Mouse (Mus musculus): ENCODE measurements at regions not wholly inside any gene's neighbourhood (a gene's known extent, or its start where the extent isn't known, plus 50 kb on each side); places are given as distances from the start of the nearest gene placed in this dataset.

DNA sequence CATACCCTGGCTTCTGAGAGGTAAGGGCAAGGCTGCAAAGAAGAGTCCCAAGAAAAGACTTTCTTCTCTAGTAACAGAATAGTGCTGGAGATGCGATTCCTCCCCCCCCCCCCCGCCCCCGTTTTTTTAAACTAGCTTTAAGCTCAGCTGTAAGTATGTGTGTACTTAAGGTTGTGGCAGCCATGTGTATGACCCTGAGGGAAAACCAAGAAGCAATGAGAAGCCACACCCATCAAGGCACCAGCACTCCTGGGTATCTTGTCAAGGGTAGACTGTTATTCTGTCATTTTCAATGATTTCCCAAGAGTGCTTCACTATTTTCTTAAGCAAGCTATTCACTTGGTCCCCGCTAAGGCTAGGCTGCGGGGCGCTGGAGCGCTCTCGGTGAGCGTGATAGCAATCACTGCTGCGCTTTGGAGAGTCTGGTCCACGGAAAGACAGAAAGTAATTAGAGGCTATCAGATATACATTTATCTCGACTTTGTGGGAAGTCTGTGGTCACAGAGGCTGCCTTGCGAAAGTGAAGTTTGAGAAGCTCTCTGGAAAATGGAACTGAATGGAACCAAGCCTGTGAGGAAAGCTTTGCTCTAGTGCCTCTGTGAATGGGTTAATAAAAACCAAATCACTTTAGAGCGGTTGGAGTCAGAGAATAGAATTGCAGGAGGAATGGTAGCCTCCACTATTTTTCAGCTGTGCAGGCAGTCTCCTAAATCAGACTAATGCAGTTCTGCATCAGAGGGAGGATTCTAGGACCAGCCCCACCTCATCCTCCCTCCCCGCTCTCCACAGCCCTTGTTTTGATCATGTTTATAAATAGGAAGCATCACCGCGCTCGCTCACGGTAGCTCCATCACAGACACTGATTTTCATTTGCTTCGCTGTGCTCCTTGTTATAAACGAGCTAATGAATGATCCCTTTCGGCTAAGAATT lies 114.8 kb upstream of the Bmp2 start:
- DNase-seq (ENCODE audit: low spot score), result no peak

DNA sequence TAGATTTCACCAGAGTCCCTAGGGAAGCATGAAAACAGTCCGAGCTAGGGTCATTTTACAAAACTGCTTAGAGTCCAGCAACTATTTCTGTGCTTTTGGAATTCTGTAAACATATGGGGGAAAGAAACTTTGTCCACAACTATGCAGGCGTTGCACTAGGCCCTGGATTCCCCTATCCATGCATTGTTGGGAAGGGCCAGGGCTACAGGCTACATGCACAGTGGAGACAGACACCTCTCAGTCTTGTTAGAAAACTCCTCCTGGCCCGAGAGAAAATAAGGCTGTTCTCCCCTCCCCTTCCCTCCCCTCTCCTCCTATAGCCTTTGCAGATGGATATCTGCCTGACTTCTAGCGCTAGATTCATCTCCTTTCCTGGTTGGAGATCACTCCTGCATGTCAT lies 113.9 kb upstream of the Bmp2 start:
- DNase-seq (ENCODE audit: low spot score), result no peak

DNA sequence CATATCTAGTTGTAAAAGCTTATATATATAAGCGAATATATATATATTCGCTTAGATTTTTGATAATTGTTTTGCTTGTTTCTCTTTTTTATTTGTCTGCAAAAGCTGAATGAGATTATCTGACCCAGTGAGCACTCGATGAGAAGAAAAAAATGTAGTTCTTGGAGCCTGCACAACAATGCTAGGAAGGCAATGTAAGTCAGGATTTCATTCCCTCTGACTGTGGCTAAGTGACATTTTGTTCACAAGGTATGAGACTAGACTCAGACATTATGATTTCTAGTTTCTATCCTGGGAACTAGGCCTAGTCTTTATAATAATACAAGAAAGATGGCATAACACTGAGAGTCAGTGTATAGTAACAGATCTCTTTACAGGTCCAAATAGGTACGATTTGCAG lies 108.9 kb upstream of the Bmp2 start:
- no peak for DNase-seq (ENCODE audit: low spot score)

DNA sequence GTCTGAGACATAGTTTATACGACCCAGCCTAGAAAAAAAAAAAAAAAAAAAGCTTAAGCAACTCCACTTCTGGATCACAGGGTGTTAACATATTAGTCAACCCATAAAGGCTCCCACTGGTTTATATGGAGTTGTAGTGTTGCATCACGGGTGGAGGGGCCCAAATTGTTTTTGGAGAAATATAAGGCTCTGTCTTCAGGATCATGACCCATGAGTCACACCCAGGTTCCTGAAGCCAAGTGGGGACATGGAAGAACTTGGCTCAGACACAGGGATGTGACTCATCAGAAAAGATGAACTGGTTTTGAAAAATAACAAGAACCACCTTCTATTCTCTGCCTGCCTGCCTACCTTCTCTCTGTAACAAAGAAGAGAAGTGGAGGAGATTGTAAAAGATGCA lies 108.5 kb upstream of the Bmp2 start:
- no peak for DNase-seq (ENCODE audit: low spot score)

DNA sequence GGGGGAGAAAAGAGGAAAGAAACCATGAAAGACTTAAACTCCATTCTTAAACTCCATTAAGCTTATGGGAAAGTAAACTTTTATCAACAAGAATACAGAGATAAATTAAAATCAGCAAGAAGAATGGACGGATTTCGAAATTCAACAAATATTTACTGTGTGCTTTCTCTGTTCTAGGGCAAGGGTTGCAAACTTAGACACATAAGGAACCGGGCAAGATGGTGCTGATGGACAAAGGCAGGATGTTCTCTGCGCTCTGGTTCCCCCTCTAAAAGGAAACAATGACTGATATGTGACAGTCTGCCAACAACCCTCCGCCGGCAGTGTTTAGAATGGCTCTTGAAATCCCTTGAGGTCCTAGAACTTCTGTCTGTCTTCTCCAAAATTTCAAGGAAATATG lies 99.0 kb upstream of the Bmp2 start:
- DNase-seq (ENCODE audit: low spot score), result no peak

DNA sequence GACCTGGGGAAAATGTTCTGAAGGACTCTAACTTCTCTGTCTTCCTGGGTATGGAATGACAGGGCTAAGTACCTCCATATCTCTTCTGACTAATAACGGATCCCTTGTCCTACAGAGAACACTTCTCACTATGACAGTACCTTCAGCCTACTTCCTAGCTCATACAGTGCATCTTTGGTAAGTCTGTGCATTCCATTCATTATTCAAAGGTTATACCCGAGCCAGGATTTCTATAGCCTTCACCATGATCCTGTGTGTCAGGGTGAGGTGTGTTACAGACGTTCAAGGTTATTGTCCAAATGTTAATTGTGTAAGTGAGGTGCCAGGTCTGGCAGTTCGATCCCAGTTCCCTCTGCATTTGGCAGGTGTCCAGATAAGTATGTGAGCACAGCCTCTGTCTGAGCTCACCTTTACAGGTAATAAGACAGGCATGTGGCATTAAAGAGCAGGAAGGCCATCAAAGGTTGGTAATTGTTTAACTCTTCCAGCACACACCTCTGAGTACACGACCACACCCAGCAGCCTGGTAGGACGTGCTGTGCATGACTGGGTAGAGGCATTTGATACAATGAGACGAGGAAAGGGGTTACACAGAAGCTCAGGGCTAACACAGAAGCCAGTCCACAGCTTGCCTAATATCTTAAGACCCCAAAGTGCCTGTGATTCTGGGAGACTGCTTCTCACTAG lies 96.3 kb upstream of the Bmp2 start:
- no peak for DNase-seq (ENCODE audit: low spot score)

DNA sequence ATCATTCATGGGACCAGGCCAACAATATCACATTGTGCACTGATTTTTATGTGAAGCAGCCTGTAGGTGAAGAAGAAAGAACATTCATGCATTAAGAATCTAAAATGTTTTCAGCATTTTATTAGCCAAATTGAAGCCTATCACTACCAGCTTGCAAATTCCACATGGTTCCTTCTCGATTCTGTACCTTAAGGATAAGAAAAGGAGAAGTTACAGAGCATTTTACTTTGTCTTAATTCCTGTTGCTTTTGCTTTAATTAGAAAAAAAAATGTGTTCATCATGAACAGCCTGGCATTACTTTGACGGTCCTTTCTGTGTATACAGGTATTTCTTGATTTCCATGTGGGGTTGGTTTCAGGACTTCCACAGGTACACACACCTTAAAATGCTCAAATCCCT lies 95.2 kb upstream of the Bmp2 start:
- DNase-seq (ENCODE audit: low spot score), result no peak

DNA sequence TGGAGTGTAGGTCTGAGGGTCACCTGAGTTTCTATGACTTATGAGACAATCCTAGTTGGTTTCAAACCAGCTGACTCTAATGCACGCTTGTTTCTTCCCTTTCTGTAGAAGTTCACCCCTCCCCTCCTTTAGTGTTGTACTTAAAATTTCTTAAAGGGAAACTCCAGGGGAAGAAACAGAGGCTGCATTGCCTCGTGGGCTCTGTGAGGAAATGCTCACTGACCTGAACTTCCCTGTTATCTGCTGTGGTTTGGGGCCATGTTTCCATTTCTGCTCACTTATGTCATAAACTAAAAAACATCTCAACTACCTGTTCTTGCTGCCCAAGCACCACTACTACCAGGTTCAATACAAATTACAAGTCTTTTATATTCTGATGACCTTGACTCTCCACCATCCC lies 93.2 kb upstream of the Bmp2 start:
- no peak for DNase-seq (ENCODE audit: low spot score)

DNA sequence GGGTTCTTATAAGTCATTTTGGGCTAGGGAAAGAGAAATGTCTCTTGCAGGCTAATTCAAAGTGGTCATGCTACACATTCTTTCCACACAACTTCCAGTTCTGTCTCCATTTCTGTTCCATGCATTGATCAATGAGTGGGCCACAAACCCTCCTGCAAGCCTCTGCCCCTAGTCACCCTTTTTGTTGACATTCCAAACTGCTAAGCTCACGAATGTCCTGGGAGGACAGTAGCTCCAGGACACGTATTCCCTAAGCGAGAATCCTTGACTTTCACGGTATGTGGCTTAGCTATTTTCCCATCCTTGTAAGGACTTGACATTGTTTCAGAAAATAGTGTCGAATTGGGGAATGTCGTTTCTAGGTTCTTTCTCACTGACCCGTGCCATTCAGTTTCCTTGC lies 91.1 kb upstream of the Bmp2 start:
- no peak for DNase-seq (ENCODE audit: low spot score)

DNA sequence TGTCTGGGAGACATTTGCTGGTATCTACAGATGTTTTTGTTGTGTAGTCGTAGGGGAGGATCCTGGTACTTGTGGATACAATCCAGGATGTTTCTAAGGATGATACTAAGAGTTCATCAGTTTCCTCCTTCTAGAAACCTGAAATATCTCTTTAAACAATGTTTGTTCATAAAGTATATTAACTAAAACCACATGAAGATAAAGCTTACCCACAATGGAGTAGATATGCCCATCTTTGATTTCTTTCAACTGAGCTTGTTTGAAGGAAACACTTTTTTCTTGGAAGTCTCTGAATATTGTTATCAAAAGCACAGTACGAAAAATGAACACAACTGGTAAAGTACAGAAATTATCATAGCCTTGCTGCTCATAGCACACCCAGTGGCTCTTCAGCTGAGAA lies 89.6 kb upstream of the Bmp2 start:
- DNase-seq (ENCODE audit: low spot score), result no peak

DNA sequence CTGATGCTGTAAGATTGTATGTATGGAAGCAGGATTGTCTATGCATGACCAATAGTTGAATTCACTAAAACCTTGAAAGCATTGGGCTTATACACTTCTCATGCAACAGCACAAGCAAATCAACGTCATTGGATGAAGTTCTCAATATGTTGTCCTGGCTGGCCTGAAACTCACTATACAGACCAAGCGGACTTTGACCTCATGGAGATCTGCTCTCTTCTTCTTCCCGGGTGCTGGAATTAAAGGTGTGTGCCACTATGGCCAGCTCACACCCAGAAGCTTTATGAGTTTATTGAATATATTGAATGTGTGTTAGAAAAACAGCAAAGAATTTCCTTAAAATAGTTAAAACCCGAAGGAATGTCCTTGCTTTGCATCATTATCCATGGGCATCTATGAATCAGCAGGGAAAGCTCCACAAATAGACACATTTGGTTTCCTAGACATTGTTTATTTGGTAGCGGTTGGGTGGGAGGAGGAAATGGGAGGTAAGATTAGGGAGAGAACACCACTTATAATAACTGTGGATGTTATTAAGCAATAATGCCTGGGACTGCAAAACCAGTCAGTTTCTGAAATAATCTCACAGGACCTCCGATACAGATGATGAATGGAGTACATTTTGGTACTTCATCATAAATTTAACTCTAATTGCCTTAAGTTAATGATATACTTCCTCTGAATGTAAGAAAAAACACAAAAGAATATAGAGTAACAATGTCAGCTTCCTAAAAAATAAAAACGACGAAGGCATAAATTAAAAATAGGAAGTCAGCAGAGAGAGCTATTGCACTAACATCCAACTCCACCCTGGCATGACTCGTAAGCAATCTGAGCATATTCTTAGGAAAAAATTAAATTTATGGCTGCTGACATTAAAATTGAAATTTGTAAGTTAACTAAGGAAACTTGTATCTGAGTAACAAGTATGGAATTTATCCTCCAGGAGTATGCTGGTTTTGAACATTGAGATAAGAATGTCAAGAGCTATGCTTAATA lies 84.5 kb upstream of the Bmp2 start:
- DNase-seq (ENCODE audit: low spot score), result no peak

DNA sequence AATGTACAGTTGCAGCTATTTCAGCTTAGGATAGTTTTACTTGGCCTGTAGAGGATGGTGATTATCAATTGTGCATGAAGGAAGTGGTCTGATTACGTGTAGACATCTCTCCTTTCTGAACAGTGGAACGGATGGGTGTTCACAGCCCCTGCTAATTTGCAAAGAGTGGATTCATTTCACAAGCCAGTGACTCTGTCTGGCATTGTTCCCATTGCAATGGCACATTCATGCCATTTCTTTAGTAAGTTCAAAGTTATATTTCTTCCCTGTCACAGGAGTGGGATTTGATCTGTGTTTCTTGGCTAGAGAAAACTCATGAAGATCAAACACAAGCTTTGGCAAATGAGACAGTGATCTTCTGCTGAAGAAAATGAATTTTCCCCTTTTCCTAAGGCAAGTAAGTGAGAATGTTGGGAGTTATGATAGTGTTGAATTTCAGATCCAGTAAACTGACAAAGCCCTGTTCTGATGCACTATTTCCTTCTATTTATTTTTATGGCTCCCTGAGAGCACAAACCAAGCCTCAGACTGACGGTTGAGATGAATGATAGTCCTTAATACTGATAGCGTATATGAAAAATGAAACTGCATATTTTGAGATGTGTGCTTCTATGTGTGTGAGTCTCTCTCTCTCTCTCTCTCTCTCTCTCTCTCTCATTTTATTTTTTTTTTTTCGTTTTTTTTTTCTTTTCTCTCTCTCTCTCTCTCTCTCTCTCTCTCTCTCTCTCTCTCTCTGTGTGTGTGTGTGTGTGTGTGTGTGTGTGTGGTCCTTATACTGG lies 78.8 kb upstream of the Bmp2 start:
- DNase-seq (ENCODE audit: low spot score), result no peak

DNA sequence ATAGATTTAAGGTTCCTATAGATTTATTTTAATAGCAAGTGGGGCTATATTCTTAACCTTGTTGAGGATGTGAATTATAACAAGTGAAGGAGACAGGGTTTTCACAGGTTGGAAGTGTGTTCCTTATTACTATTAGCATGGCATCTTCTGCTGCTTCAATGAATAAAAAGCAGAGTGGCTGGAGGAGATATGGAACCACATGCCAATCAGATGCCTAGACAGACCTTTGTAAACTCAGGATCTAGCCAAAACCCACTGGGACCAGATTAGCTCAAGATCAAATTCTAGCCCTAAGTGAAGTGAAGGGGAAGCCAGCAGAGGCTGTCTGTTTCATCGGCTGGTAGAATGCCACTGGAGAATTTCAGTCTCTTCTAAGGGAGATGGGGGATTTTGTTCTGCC lies 77.8 kb upstream of the Bmp2 start:
- no peak for DNase-seq (ENCODE audit: low spot score)

DNA sequence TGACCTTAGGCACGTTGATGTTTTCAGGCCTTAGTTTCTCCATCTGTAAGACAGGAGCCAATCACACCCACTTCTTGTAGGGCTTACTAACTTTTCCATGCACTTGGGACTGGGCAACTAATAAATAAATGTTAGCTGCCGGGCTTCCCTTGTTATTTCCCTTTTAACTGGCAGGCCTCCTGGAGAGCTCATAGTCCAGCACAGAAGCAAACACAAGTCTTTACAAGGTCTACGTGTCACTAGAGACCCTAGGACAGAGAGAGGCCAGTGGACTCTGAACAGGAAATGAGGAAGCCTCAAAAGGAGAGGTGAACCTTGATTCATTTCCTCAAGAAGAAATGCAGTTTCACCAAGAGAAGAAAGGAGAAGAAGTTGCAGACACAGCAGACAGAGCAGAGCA lies 71.1 kb upstream of the Bmp2 start:
- DNase-seq (ENCODE audit: low spot score), result no peak

DNA sequence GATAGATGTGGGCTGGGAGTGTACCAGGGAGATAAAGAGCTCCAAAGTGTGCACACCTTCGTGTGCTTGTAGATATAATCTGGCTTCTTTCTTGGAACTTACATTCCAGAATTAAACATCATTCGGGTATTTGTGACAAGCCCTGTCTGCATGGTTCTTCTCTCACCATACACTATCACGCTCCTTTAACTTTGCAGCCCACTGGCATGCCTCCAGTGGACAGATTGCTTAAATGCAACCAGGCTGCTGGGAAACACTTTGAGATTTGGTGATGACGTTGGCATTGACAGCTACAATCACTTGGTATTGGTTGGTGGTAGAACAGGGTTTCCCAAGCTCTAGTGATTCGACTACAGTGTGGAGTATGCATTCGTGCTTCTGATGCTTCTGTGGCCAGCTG lies 70.7 kb upstream of the Bmp2 start:
- DNase-seq (ENCODE audit: low spot score), result no peak

DNA sequence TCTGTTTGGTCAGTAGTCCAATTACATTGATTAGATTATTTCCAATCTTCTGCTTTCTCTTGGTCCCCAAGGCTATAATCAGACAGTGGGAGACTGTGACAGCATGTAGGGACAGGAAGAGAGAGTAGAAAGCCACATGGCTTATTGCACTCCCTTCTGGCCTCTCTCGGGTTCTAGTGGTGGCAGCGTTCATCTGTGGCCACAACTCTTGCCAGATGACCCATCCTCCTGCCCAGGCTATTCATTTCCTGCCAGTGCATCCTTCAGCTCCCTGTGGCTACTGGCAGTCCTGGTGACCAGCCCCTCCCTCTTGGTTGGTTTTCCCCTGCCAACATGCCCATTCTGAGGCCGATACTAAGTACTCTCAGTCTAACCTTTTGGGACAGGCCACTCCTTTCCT lies 70.2 kb upstream of the Bmp2 start:
- no peak for DNase-seq (ENCODE audit: low spot score)

DNA sequence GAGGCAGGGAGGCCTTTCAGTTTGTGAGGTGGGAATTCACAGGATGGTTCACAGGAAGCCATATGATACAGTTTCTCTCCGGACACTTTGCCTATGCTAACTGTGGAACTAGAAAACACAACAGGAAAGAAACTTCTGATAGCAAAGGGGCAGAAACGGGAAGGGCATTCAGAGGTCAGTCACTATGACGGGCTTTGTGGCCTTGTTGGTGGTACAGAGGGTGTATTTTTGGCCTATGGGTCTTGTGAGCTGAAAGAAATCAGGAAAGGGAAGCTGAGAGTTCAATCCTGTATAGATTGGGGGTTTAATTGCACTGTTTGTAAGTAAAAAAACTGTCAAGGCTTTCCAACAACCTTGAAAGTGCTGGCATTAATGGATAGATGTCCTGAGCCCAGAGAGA lies 56.5 kb upstream of the Bmp2 start:
- DNase-seq (ENCODE audit: low spot score), result no peak

DNA sequence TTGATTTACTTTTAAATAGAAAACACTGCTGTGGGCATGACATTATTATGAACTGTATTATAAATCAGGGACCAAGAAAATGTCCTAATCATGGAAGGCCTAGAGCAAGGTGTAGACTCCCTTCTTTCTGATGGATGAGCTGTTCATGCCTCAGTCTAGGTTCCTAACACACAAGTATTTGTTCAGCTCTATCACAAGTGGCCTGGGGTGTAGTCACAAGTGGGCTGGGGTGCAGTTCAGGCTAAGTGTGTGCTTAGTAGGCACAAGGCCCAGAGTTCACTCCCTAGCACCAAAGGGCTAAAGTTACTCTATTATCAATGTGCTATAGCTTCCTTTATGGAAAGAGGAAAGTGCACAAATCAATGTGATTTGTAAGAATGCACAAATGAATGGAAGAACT lies 55.6 kb upstream of the Bmp2 start:
- no peak for DNase-seq (ENCODE audit: low spot score)

DNA sequence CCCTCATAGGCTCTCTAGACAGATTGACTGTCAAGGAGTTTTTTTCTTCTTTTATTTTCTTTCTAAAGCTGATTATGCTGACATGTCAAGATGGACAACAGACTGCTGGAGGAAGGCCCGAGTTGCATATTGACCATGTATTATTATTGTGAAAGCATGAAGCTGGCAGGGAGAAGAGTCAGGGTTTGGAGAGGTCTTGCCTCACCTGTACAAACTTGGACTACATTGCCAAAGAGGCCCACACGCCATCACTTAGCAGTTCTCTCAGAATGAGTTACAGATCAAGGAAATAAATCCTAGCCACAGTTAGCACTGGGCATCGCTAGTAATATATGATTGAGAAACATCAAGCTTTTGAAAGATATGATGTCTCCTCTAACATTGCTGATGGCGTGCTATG lies 54.9 kb upstream of the Bmp2 start:
- no peak for DNase-seq (ENCODE audit: low spot score)

DNA sequence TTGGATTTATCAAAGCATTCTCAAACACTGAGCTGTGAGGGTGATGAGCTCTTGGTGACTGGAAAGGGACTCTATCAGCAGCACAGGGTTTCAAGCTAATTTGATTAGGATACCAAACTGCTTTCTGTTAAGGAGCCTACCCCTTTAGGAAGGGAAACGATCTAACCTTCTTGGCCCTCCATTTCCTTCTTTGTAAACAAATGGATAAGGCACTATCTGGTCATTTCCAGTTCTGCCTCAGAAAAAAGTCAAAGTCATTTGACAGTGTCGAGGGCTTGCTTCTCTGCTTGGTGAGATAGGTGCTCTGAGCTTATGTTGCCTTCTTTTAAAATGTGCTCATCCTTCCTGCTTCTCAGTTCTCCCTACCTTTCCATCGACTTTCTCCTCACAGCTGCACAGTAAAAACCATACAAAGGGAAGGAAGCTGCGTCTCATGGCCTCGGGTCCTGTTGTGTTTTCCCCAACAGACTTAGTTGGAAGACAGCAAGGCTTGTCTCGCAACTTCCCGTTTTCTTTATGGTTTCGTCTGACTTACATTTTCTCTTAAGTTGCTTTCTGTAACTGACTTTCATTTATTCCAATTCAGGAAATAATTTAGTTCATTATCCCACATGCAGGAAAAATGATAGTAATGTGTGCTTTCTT lies 54.3 kb upstream of the Bmp2 start:
- DNase-seq (ENCODE audit: low spot score), result no peak

DNA sequence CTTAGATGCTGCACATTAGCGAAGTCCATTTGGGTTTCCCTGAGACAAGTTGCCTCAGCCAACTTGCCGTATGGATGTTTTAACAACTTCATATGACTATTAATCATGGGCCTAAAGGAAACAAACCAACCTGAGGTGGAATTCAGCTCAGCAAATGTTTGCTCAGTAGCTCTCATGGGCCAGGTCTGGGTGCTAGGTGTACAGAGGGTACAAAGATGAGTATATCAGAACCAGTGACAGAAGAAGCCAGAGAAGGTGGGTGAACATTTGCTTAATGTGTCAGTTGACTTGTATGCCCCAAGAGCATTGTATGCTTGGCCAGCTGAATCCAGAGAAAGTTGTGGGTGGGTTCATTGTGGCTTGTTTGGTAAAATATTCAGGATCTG lies 53.8 kb upstream of the Bmp2 start:
- DNase-seq (ENCODE audit: low spot score), result no peak
